Mouse (Mus musculus) cerebellum, adult 2 months (tissue): ENCODE measurements at regions not wholly inside any gene's neighbourhood (a gene's known extent, or its start where the extent isn't known, plus 50 kb on each side); places are given as distances from the start of the nearest gene placed in this dataset.

Experiments
- CTCF ChIP-seq: fragments of 200-500 bp; IDR thresholded peaks from 2 replicates; pipeline ENCODE4 v1.5.1; 2011; ENCODE audit warnings: low read depth, mild to moderate bottlenecking, control low read depth, low read length, moderate library complexity, borderline replicate concordance; ENCODE audit not compliant: insufficient read depth
- POLR2A ChIP-seq: fragments of 200-500 bp; IDR thresholded peaks from 2 replicates; pipeline ENCODE4 v1.6.1; 2011; ENCODE audit warnings: low read length, control low read depth, borderline replicate concordance; ENCODE audit not compliant: insufficient read depth

- no peak for TF ChIP-seq CTCF
- TF ChIP-seq POLR2A: no peak
These were observed 573.1 kb upstream of the Ptprd start for GRCm38 (mm10) chr4:78784675-78785377.
